Mouse (Mus musculus) embryonic fibroblast, embryonic 13.5 days (primary cell): ENCODE measurements around the gene Adssl1.

Experiments used
- CTCF ChIP-seq: IDR thresholded peaks from 2 replicates; pipeline ENCODE4 v1.5.1; 2011; ENCODE audit warnings: mild to moderate bottlenecking, control low read depth, low read length, moderate library complexity, borderline replicate concordance; ENCODE audit not compliant: insufficient read depth
- POLR2A ChIP-seq: IDR thresholded peaks from 2 replicates; pipeline ENCODE4 v1.6.1; 2011; ENCODE audit warnings: low read depth, mild to moderate bottlenecking, control low read depth, low read length, moderate library complexity

- no peak for TF ChIP-seq POLR2A
- TF ChIP-seq CTCF, result no peak
These were observed 22.2 kb upstream of the Adssl1 start for GRCm38 (mm10) chr12:112597618-112598017.
